Mouse (Mus musculus) MEL (cell line): ENCODE measurements around the gene Arhgap28. TPM values are rescaled to one million over a fixed set of nuclear protein-coding genes. Genes with fewer than 3 reads are reported as not detected.

ENCODE experiments used
- DNase-seq: peaks from one replicate; pipeline ENCODE4 v3.0.0; 2011; ENCODE audit warnings: low read depth, low spot score
- H3K27ac ChIP-seq: 2 replicates; pipeline ENCODE4 v1.5.1; 2012; ENCODE audit warnings: low read depth, mild to moderate bottlenecking, control low read depth, low read length, moderate library complexity; ENCODE audit not compliant: control insufficient read depth
- H3K27me3 ChIP-seq, 2 experiments: fragments of 150-350 bp in 1 of 2; sonication (generic) in 1 of 2; 2 replicates each; pipeline ENCODE4 v1.6.1; 2012; ENCODE audit warnings: low read length in 2 of 2, mild to moderate bottlenecking in 2 of 2, improper control_type of control experiment in 1 of 2, moderate library complexity in 1 of 2; ENCODE audit not compliant: insufficient read depth in 2 of 2, control insufficient read depth in 1 of 2
- H3K36me3 ChIP-seq, 2 experiments: 2 replicates each; pipeline ENCODE4 v1.6.1; 2012 to 2014; ENCODE audit warnings: low read length in 2 of 2, improper control_type of control experiment in 1 of 2, inconsistent platforms in 1 of 2, mild to moderate bottlenecking in 1 of 2; ENCODE audit not compliant: insufficient read depth in 2 of 2, control insufficient read depth in 1 of 2
- H3K4me1 ChIP-seq, 2 experiments: fragments of 150-350 bp in 1 of 2; sonication (generic) in 1 of 2; 2 replicates each; pipeline ENCODE4 v1.6.1; 2012; ENCODE audit warnings: low read length in 2 of 2, improper control_type of control experiment in 1 of 2, mild to moderate bottlenecking in 1 of 2; ENCODE audit not compliant: insufficient read depth in 2 of 2, control insufficient read depth in 1 of 2
- H3K4me3 ChIP-seq, 2 experiments: fragments of 150-350 bp in 1 of 2; sonication (generic) in 1 of 2; 2 replicates each; pipeline ENCODE4 v1.5.1; 2012; ENCODE audit warnings: low read depth in 2 of 2, low read length in 2 of 2, mild to moderate bottlenecking in 2 of 2, moderate library complexity in 2 of 2, control low read depth in 1 of 2, improper control_type of control experiment in 1 of 2; ENCODE audit not compliant: control insufficient read depth in 1 of 2, insufficient read depth in 1 of 2
- H3K79me2 ChIP-seq: 2 replicates; pipeline ENCODE4 v1.6.1; 2012; ENCODE audit warnings: mild to moderate bottlenecking, low read length, moderate library complexity; ENCODE audit not compliant: control insufficient read depth, poor library complexity, insufficient read depth
- H3K9ac ChIP-seq: 2 replicates; pipeline ENCODE4 v1.6.1; 2012; ENCODE audit warnings: low read depth, mild to moderate bottlenecking, control low read depth, low read length, moderate library complexity; ENCODE audit not compliant: control insufficient read depth, poor library complexity, severe bottlenecking
- H3K9me3 ChIP-seq: fragments of 150-350 bp; sonication (generic); replicated peaks from 2 replicates; pipeline ENCODE4 v1.6.1; 2012; ENCODE audit warnings: mild to moderate bottlenecking, low read length, improper control_type of control experiment, moderate library complexity; ENCODE audit not compliant: insufficient read depth
- BHLHE40 ChIP-seq: IDR thresholded peaks from 2 replicates; pipeline ENCODE4 v1.6.1; 2012; ENCODE audit warnings: low read depth, mild to moderate bottlenecking, inconsistent platforms, low read length, improper control_type of control experiment, borderline replicate concordance
- CHD1 ChIP-seq: IDR thresholded peaks from 2 replicates; pipeline ENCODE4 v1.6.1; 2012; ENCODE audit warnings: low read depth, mild to moderate bottlenecking, inconsistent platforms, low read length, improper control_type of control experiment
- CHD2 ChIP-seq: IDR thresholded peaks from 2 replicates; pipeline ENCODE4 v1.6.1; 2011; ENCODE audit warnings: low read length, improper control_type of control experiment
- ELF1 ChIP-seq: IDR thresholded peaks from 2 replicates; pipeline ENCODE4 v1.6.1; 2014; ENCODE audit warnings: low read depth, mild to moderate bottlenecking, inconsistent platforms, low read length, improper control_type of control experiment, moderate library complexity
- EP300 ChIP-seq, 2 experiments: IDR thresholded peaks; 2 replicates each; pipeline ENCODE4 v1.6.1; 2011; ENCODE audit warnings: improper control_type of control experiment in 2 of 2, low read length in 2 of 2, low read depth in 1 of 2, mild to moderate bottlenecking in 1 of 2
- GABPA ChIP-seq: IDR thresholded peaks from 2 replicates; pipeline ENCODE4 v1.6.1; 2012; ENCODE audit warnings: low read depth, mild to moderate bottlenecking, inconsistent platforms, low read length, improper control_type of control experiment, moderate library complexity
- HCFC1 ChIP-seq: IDR thresholded peaks from 2 replicates; pipeline ENCODE4 v1.6.1; 2012; ENCODE audit warnings: low read depth, mild to moderate bottlenecking, inconsistent platforms, low read length, improper control_type of control experiment, moderate library complexity
- JUND ChIP-seq: IDR thresholded peaks from 2 replicates; pipeline ENCODE4 v1.6.1; 2011; ENCODE audit warnings: low read depth, mild to moderate bottlenecking, improper control_type of control experiment, low read length
- KAT2A ChIP-seq: conservative IDR thresholded peaks from 2 replicates; pipeline ENCODE4 v1.6.1; 2012; ENCODE audit warnings: low read depth, low read length, improper control_type of control experiment, inconsistent platforms
- MAX ChIP-seq: IDR thresholded peaks from 2 replicates; pipeline ENCODE4 v1.6.1; 2011; ENCODE audit warnings: low read length, improper control_type of control experiment
- MAZ ChIP-seq: IDR thresholded peaks from 2 replicates; pipeline ENCODE4 v1.6.1; 2012; ENCODE audit warnings: low read depth, mild to moderate bottlenecking, inconsistent platforms, low read length, improper control_type of control experiment
- MXI1 ChIP-seq: IDR thresholded peaks from 2 replicates; pipeline ENCODE4 v1.6.1; 2011; ENCODE audit warnings: mild to moderate bottlenecking, low read depth, low read length, improper control_type of control experiment
- MYC ChIP-seq: IDR thresholded peaks from 2 replicates; pipeline ENCODE4 v1.6.1; 2011; ENCODE audit warnings: low read depth, mild to moderate bottlenecking, low read length, improper control_type of control experiment, moderate library complexity
- NELFE ChIP-seq: IDR thresholded peaks from 2 replicates; pipeline ENCODE4 v1.6.1; 2011; ENCODE audit warnings: low read depth, low read length, improper control_type of control experiment
- POLR2AphosphoS5 ChIP-seq: IDR thresholded peaks from 2 replicates; pipeline ENCODE4 v1.6.1; 2012; ENCODE audit warnings: low read depth, borderline replicate concordance, mild to moderate bottlenecking, inconsistent platforms, low read length, moderate library complexity, mixed read lengths
- RAD21 ChIP-seq: IDR thresholded peaks from 2 replicates; pipeline ENCODE4 v1.6.1; 2011; ENCODE audit warnings: mild to moderate bottlenecking, low read depth, low read length, improper control_type of control experiment
- RCOR1 ChIP-seq: IDR thresholded peaks from 2 replicates; pipeline ENCODE4 v1.6.1; 2012; ENCODE audit warnings: low read depth, mild to moderate bottlenecking, inconsistent platforms, low read length, improper control_type of control experiment
- SMC3 ChIP-seq: IDR thresholded peaks from 2 replicates; pipeline ENCODE4 v1.6.1; 2011; ENCODE audit warnings: low read depth, low read length, improper control_type of control experiment
- TBP ChIP-seq: IDR thresholded peaks from 2 replicates; pipeline ENCODE4 v1.8.0; 2011; ENCODE audit warnings: low read depth, low read length, improper control_type of control experiment
- USF1 ChIP-seq: IDR thresholded peaks from 2 replicates; pipeline ENCODE4 v1.6.1; 2014; ENCODE audit warnings: low read depth, mild to moderate bottlenecking, inconsistent platforms, low read length, improper control_type of control experiment, moderate library complexity
- USF2 ChIP-seq, 2 experiments: IDR thresholded peaks; 2 replicates each; pipeline ENCODE4 v1.6.1; 2011 to 2012; ENCODE audit warnings: improper control_type of control experiment in 2 of 2, low read length in 2 of 2, borderline replicate concordance in 1 of 2, inconsistent platforms in 1 of 2, low read depth in 1 of 2, mild to moderate bottlenecking in 1 of 2; ENCODE audit not compliant: insufficient read depth in 1 of 2
- ZC3H11A ChIP-seq: IDR thresholded peaks from 2 replicates; pipeline ENCODE4 v1.6.1; 2012; ENCODE audit warnings: low read depth, mild to moderate bottlenecking, inconsistent platforms, low read length, improper control_type of control experiment
- ZMIZ1 ChIP-seq: IDR thresholded peaks from 2 replicates; pipeline ENCODE4 v1.6.1; 2012; ENCODE audit warnings: low read depth, mild to moderate bottlenecking, inconsistent platforms, low read length, improper control_type of control experiment, moderate library complexity
- polyA plus RNA-seq, 2 experiments: library from polyadenylated mRNA; stranded (reverse) in 1 of 2; unstranded in 1 of 2; fragments of >175 nt in 1 of 2; fragments of >200 nt in 1 of 2; gene quantifications; 2 replicates each; pipeline versions ENCODE4 v1.2.1 to v1.2.4; 2012; ENCODE audit warnings: low replicate concordance in 2 of 2, low read depth in 1 of 2; ENCODE audit not compliant: insufficient read length in 2 of 2, insufficient read depth in 1 of 2, missing spikeins in 1 of 2
- total RNA-seq: library from RNA; depleted of rRNA; stranded (reverse); fragments of 300-350 nt; gene quantifications from 2 replicates; pipeline ENCODE4 v1.2.3, GENCODE M21; 2012

Gene Arhgap28
- total and polyA plus RNA-seq, 3 experiments = not detected

DNA sequence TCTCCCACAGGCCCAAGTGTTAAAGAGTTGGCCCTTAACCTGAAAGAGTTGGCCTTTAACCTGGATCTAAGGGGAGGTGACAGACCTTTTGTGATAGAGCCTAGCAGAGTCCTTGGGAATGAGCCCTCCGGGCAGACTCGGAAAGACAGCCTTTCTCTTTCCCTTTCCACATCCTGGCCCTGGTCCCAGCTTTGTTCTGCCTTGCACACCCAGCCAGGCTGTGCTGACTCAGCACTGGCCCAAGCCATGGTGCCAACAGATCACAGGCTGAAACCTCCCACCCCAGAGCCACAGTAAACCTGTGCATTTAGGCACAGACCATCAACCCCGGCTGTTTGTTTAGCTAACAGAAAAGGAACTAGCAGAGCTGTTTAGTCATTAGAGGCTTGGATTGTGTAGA is 25.1 kb downstream of the Arhgap28 start:
- TF ChIP-seq MYC (no peak), CHD2 (no peak), EP300 (IDR thresholded peaks at IDR 0.05; ENCODE audit: low read depth in 1 of 2, low read length in 2 of 2) (no peak), POLR2AphosphoS5 (no peak), MAX (no peak), KAT2A (no peak), ZC3H11A (no peak), MXI1 (no peak), RAD21 (no peak), RCOR1 (no peak), BHLHE40 (no peak), CHD1 (no peak), USF2 (IDR thresholded peaks at IDR 0.05; ENCODE audit: borderline replicate concordance in 1 of 2, insufficient read depth in 1 of 2, low read depth in 1 of 2, low read length in 2 of 2) (no peak), TBP (no peak), JUND (no peak), ELF1 (no peak), GABPA (no peak), ZMIZ1 (no peak), NELFE (no peak), USF1 (no peak)
- H3K9ac ChIP-seq = no peak overlapping the region
- no peaks in the 10 kb centered on the region for H3K27me3 ChIP-seq
- H3K4me1 ChIP-seq = no peaks in the 10 kb centered on the region
- H3K4me3 ChIP-seq = no peak overlapping the region
- H3K27ac ChIP-seq = no peak overlapping the region
- no peaks in the 10 kb centered on the region for H3K9me3 ChIP-seq
- no peak for DNase-seq
- H3K36me3 ChIP-seq = no peaks in the 10 kb centered on the region
- no peaks in the 10 kb centered on the region for H3K79me2 ChIP-seq

DNA sequence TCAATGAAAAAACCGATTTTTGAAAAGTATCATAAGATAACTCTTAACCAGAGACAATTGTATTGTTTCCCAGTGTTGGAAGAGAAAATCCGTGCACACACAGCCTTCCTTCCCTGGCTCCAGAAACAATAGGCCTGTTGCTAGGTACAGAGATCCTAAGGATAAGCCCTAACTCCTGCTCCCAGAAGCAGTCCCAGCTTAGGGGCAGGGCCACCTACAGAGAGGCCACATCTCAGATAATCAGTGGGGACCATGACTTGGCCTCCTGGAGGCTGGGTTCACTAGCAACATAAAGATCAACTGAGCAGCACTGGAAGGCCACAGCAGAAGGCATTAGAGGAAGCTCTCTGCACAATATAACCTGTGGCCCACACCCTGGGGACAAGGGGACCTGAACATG is 27.5 kb downstream of the Arhgap28 start:
- no peak for DNase-seq
- no peaks in the 10 kb centered on the region for H3K36me3 ChIP-seq
- no peak overlapping the region for H3K9ac ChIP-seq
- H3K27ac ChIP-seq = no peak overlapping the region
- H3K4me1 ChIP-seq = no peaks in the 10 kb centered on the region
- TF ChIP-seq MAZ (no peak), CHD2 (no peak), JUND (no peak), MAX (no peak), SMC3 (no peak), HCFC1 (no peak)
- TF ChIP-seq, all 39 proteins: peak for 0
- Histone ChIP-seq H3K9me3 (no peaks in the 10 kb centered on the region), H3K79me2 (no peaks in the 10 kb centered on the region), H3K4me3 (no peak overlapping the region), H3K27me3 (no peaks in the 10 kb centered on the region)
